Mouse (Mus musculus): Measurements from ENCODE around the gene Dctn3.

The Dctn3 gene

DNA sequence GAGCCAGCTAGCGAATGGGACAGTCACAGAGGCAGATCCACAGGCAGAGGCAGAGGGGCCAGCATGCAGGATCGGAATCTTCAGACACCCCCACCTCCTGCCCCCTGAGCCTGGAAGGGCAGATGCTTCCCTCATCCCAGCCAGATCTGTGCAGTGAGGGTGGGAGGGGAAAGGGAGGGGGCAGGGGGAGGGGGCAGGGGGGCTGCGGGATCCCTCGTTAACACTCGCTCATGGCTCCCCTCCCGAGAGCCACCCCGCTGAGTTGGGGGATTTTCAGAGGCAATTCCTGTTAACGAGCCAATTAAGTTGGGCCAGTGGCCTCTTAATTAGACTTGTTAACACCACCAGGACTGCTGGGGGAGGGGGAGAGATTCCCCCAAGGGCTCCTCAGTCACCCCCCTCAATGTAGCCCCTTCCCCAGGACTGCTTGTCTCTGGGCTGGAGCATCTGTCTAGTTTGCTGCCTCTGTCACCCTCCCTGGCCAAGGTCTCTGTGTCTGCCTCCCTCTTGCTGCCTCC is 50.9 kb downstream of the Dctn3 start:
- no peak for DNase-seq (ENCODE audit: low spot score in 2 of 2)

DNA sequence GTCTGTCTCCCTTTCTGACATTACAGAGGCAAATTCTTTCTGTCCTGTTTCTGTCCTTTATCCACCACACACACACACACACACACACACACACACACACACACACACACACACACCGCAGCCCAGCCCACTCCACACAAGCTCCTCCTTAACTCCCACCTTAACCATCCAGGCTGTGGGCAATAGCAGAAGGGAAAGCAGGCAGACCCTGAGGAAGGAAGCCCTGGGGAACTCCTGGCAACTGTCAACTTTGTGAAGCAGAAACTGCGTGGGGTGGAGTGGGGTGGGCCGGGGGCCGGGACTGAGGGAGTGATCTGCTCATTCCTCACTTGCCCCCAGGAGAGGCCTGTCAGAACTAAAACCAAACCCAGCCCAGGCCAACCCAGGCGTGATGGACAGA is 51.5 kb downstream of the Dctn3 start:
- DNase-seq (ENCODE audit: low spot score in 2 of 2) = no peak

DNA sequence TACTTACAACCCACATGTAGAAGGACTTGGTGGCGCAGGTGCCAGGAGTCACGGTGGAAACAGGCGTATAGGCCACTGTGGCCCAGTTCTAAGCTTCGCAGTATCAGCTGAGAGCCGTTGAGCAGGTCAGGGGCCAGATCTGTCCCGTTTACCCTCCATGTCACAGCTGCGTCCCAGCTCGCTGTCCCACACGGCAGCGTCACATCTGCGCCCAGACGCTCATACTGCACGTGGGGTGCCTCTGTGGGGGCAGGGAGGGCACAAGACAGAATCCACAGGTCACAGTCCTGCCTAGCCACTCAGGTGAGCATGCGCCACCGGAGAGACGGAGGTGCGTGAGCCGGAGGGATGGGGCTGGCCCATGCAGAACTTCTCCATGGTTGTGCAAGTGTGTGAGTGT is 52.1 kb downstream of the Dctn3 start:
- no peak for DNase-seq (ENCODE audit: low spot score in 2 of 2)

DNA sequence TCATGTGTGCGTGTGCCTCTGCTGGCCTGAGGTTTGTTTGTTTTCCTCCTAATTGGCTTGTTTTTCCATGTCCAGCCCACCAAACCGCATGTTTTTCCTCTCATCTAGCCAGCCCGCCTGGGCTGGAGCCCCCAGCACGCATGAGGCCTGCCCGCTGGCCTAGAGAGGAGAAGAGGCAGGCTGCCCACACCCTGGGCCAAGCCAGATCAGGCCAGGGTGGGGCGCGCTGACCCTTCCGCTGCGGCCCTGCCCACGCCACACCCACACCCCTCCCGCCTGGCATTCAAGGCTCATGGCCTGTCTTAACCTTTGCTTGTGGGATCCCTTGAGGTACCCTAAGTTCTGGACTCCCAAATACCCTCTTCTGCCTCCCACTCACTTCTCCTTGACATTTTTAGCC is 56.3 kb downstream of the Dctn3 start:
- DNase-seq (ENCODE audit: low spot score in 2 of 2) = no peak

DNA sequence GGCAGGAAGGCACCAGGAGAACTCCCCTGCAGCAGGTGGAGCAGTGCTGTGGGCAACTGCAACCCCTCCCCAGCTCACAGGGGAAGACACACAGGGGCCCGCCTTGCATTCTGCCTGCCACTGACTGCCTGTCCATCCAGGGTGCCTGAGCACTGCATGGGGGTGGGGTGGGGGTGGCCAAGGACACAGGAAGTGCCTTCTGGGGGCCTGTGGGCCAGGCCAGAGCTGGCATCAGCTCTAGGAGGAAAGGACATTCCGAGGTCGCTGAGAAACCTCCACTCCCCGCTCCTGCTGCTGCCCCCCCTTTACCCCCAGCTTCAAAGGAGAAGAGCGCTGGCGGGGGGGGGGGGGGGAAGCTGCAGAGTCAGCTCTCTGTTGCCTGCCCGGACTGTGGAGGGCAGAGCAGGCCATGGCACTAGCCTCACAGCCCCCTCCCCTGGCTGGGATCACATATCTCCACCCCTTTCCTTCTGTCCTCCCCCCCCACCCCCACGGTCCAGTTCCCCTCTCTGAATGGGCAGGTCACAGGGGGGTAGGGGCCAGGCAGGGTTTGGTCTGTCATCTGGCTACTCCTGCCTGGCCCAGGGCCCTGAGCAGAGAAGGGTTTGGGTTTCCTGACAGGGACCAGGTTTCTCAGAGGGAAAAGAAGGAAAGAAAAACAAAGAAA is 57.8 kb downstream of the Dctn3 start:
- DNase-seq (ENCODE audit: low spot score in 2 of 2) = no peak
